Mouse (Mus musculus) megakaryocyte, embryonic 14.5 days (primary cell): Measurements from ENCODE around the gene Inpp4a.

Source experiments
- FLI1 ChIP-seq: IDR thresholded peaks from 2 replicates; pipeline ENCODE4 v1.6.1; 2012; ENCODE audit warnings: low read length, inconsistent platforms, mixed read lengths
- GATA1 ChIP-seq: IDR thresholded peaks from 3 replicates; pipeline ENCODE4 v1.6.1; 2012; ENCODE audit warnings: mixed read lengths, low read length, inconsistent platforms, borderline replicate concordance

DNA sequence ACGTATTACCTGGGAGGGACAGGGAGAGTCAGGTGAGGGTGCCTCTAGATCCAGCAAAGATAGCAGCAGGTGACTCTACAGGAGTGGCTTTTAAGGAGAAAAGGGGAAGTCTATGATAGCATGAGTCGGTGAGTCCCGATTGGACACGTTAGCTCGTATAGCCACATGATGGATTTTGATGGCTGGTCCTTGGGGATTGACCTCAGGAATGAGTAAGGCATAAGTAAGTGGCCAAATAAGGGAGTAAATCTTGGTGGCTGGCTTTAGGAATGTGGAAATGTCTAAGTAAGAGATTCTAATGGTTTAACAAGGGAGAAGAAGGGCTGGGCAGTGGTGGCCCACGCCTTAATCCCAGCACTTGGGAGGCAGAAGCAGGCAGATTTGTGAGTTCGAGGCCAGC lies 10.7 kb upstream of the Inpp4a start:
- TF ChIP-seq GATA1 = no peak
- no peak for TF ChIP-seq FLI1
